Mouse (Mus musculus): ENCODE results near the gene Becn1. TPM values are rescaled to one million over a fixed set of nuclear protein-coding genes. Genes with fewer than 3 reads are reported as not detected.

Becn1 gene
- 64.0 and 98.6 TPM in 2 replicates for polyA plus RNA-seq (2012; rRNA removed)

DNA sequence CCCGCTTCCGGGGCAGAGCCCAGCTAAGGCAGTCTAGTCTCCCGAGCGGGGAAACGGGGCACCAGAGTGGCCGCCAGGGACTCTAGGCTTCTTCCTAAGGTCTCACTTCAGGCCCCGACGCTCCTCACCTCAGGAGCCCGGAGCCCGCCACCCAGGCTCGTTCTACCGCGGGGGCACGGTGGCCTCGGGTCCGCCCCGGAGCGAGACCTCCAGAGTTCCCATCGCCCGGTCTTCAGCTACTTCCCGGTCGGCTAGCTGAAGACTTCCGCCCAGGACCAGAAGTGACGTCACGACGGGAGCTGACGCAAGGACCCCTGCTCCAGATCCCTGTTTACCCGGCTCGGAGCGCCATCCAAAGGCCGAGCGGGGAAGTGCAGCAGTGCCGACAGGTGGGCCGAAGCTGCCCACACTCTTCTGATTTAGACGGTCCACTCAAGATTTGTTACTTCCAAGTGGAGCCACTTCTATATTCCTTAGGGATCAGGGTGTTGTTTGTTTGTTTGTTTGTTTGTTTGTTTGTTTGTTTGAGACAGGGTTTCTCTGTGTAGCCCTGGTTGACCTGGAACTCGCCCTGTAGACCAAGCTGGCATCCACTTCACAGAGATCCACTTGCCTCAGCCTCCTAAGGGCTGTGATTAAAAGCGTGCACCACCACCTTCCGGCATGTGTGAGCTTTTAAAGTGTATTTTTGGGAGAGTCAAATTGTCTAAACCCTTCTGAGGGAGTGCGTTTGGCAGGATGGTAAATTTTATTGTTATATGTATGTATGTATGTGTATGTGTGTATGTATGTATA, at the start of gene Becn1:
Gene Becn1, minus strand, starts transcription at position 283 of the 795 bp plus-strand sequence.
- DNase-seq (ENCODE audit: low read depth in 1 of 2, low spot score in 2 of 2) = peak; percentile 78 to 89
- 9% methylated on average over 39 of the region's 39 CpGs for WGBS
- Histone ChIP-seq H3K4me3 (ENCODE audit: extremely low read depth, insufficient read depth, insufficient read length) (peak within 1 kb of the TSS; percentile 81), H3K27me3 (ENCODE audit: control insufficient read depth, insufficient read depth, low read length) (no peaks in the 10 kb centered on the region), H3K4me1 (ENCODE audit: control insufficient read depth, insufficient read depth, insufficient read length) (peaks cover 9% of the 10 kb centered on the region; the same call in 1 of the 2 replicates), H3K27ac (ENCODE audit: insufficient read depth, low read length) (peak within 1 kb of the TSS; percentile 30; the same call in 1 of the 2 replicates), H3K36me3 (ENCODE audit: control insufficient read depth, insufficient read depth, low read length) (peaks cover 8% of the 10 kb centered on the region; the same call in 1 of the 2 replicates)
- TF ChIP-seq CTCF (IDR thresholded peaks at IDR 0.05; ENCODE audit: extremely low read depth, insufficient read depth, insufficient read length, insufficient replicate concordance) (peak; percentile 77), POLR2A (IDR thresholded peaks at IDR 0.05; ENCODE audit: low read depth, low read length) (peak; percentile 40)

- Histone ChIP-seq H3K4me3 (ENCODE audit: extremely low read depth, insufficient read depth, insufficient read length) (no peak overlapping the region), H3K4me1 (ENCODE audit: control insufficient read depth, insufficient read depth, insufficient read length) (no peaks in the 10 kb centered on the region), H3K27me3 (ENCODE audit: control insufficient read depth, insufficient read depth, low read length) (no peaks in the 10 kb centered on the region), H3K27ac (ENCODE audit: insufficient read depth, low read length) (no peak overlapping the region), H3K36me3 (ENCODE audit: control insufficient read depth, insufficient read depth, low read length) (no peaks in the 10 kb centered on the region)
- no peak for DNase-seq (ENCODE audit: low read depth in 1 of 2, low spot score in 2 of 2)
- 72% methylated on average over 3 of the region's 3 CpGs for WGBS
- TF ChIP-seq CTCF (IDR thresholded peaks at IDR 0.05; ENCODE audit: extremely low read depth, insufficient read depth, insufficient read length, insufficient replicate concordance) (no peak), POLR2A (IDR thresholded peaks at IDR 0.05; ENCODE audit: low read depth, low read length) (no peak)
These were observed 49.6 kb upstream of the Becn1 start for GRCm38 (mm10) chr11:101351721-101352111.

GRCm38 (mm10) chr11:101351100-101351720, 49.1 kb upstream of the Becn1 start:
- no peak for DNase-seq (ENCODE audit: low read depth in 1 of 2, low spot score in 2 of 2)
- H3K27me3 ChIP-seq (ENCODE audit: control insufficient read depth, insufficient read depth, low read length) = no peaks in the 10 kb centered on the region
- no peaks in the 10 kb centered on the region for H3K4me1 ChIP-seq (ENCODE audit: control insufficient read depth, insufficient read depth, insufficient read length)
- no peak for TF ChIP-seq POLR2A (IDR thresholded peaks at IDR 0.05; ENCODE audit: low read depth, low read length)
- TF ChIP-seq CTCF (IDR thresholded peaks at IDR 0.05; ENCODE audit: extremely low read depth, insufficient read depth, insufficient read length, insufficient replicate concordance) = no peak
- WGBS = 77% methylated on average over 11 of the region's 11 CpGs
- no peak overlapping the region for H3K27ac ChIP-seq (ENCODE audit: insufficient read depth, low read length)
- no peak overlapping the region for H3K4me3 ChIP-seq (ENCODE audit: extremely low read depth, insufficient read depth, insufficient read length)
- H3K36me3 ChIP-seq (ENCODE audit: control insufficient read depth, insufficient read depth, low read length) = no peaks in the 10 kb centered on the region

GRCm38 (mm10) chr11:101349216-101349615, 47.1 kb upstream of the Becn1 start:
- TF ChIP-seq POLR2A (IDR thresholded peaks at IDR 0.05; ENCODE audit: low read depth, low read length) = no peak
- TF ChIP-seq CTCF (IDR thresholded peaks at IDR 0.05; ENCODE audit: extremely low read depth, insufficient read depth, insufficient read length, insufficient replicate concordance) = no peak
- 81% methylated on average over 3 of the region's 3 CpGs for WGBS
- no peak overlapping the region for H3K4me3 ChIP-seq (ENCODE audit: extremely low read depth, insufficient read depth, insufficient read length)
- no peak overlapping the region for H3K27ac ChIP-seq (ENCODE audit: insufficient read depth, low read length)
- no peak for DNase-seq (ENCODE audit: low read depth in 1 of 2, low spot score in 2 of 2)
- no peaks in the 10 kb centered on the region for H3K36me3 ChIP-seq (ENCODE audit: control insufficient read depth, insufficient read depth, low read length)
- H3K4me1 ChIP-seq (ENCODE audit: control insufficient read depth, insufficient read depth, insufficient read length) = no peaks in the 10 kb centered on the region
- no peaks in the 10 kb centered on the region for H3K27me3 ChIP-seq (ENCODE audit: control insufficient read depth, insufficient read depth, low read length)

- DNase-seq (ENCODE audit: low read depth in 1 of 2, low spot score in 2 of 2) = no peak
- 83% methylated on average over 7 of the region's 7 CpGs for WGBS
These were observed 46.7 kb upstream of the Becn1 start for GRCm38 (mm10) chr11:101348774-101349173.

GRCm38 (mm10) chr11:101347083-101347775, 45.1 kb upstream of the Becn1 start:
- no peak overlapping the region for H3K27ac ChIP-seq (ENCODE audit: insufficient read depth, low read length)
- DNase-seq (ENCODE audit: low read depth in 1 of 2, low spot score in 2 of 2) = no peak
- no peaks in the 10 kb centered on the region for H3K36me3 ChIP-seq (ENCODE audit: control insufficient read depth, insufficient read depth, low read length)
- TF ChIP-seq POLR2A (IDR thresholded peaks at IDR 0.05; ENCODE audit: low read depth, low read length) (no peak), CTCF (IDR thresholded peaks at IDR 0.05; ENCODE audit: extremely low read depth, insufficient read depth, insufficient read length, insufficient replicate concordance) (no peak)
- H3K4me1 ChIP-seq (ENCODE audit: control insufficient read depth, insufficient read depth, insufficient read length) = no peaks in the 10 kb centered on the region
- H3K4me3 ChIP-seq (ENCODE audit: extremely low read depth, insufficient read depth, insufficient read length) = no peak overlapping the region
- 79% methylated on average over 10 of the region's 10 CpGs for WGBS
- no peaks in the 10 kb centered on the region for H3K27me3 ChIP-seq (ENCODE audit: control insufficient read depth, insufficient read depth, low read length)

More at GRCm38 (mm10) chr11:101348774-101349173, 46.7 kb upstream of the Becn1 start:
- no peak overlapping the region for H3K4me3 ChIP-seq (ENCODE audit: extremely low read depth, insufficient read depth, insufficient read length)
- H3K27me3 ChIP-seq (ENCODE audit: control insufficient read depth, insufficient read depth, low read length) = no peaks in the 10 kb centered on the region
- H3K4me1 ChIP-seq (ENCODE audit: control insufficient read depth, insufficient read depth, insufficient read length) = no peaks in the 10 kb centered on the region
- H3K27ac ChIP-seq (ENCODE audit: insufficient read depth, low read length) = no peak overlapping the region
- no peak for TF ChIP-seq POLR2A (IDR thresholded peaks at IDR 0.05; ENCODE audit: low read depth, low read length)
- no peak for TF ChIP-seq CTCF (IDR thresholded peaks at IDR 0.05; ENCODE audit: extremely low read depth, insufficient read depth, insufficient read length, insufficient replicate concordance)
- H3K36me3 ChIP-seq (ENCODE audit: control insufficient read depth, insufficient read depth, low read length) = no peaks in the 10 kb centered on the region
